Mouse (Mus musculus): ENCODE measurements around the gene Poc1a. TPM values are rescaled to one million over a fixed set of nuclear protein-coding genes. Genes with fewer than 3 reads are reported as not detected.
A peak's percentile ranks its signal among the peaks of the same experiment; 100 is the strongest.

Poc1a gene
- total and polyA plus RNA-seq, 2 experiments from 2014 or later: 9.8 to 10.8 TPM

DNA sequence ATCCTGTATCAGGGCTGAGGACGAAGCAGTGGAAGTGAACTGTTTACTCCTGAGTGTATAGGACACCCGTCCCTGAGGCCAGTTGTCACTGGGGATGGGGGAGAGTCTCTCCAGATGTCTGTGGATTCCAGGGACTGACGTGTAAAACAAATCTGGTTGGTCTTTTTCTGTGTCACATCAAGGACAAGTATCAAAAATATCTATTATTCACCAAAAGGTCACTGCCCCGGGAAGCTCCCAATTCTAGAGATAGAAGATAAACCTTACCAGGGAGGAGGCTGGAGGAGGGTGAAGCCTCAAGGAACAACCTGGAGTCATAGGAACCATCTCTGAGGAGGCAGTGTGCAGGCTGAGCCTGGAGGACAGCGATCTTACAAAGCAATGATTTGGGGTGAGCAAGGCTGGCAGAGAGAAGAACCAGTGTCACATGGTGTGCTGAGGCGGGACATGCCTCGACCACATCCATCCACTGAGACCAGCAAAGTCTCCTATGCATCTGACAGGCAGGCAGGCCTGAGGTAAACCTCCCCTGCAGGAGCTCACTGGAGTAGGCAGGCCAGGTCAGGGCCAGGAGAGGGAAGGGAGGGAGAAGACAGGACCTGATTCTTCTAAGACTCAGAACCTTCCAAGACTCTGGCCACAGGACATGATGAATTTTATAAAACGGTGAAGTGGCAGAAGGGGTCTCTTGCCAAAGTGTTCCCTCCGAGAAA is 11.6 kb upstream of the Poc1a start:
- no peak for TF ChIP-seq CTCF (IDR thresholded peaks at IDR 0.05; ENCODE audit: low read depth)
- Histone ChIP-seq H3K4me3 (ENCODE audit: low read length) (no peak overlapping the region), H3K9me3 (ENCODE audit: low read length) (no peaks in the 10 kb centered on the region), H3K4me2 (ENCODE audit: low read depth, low read length) (no peak overlapping the region), H3K36me3 (ENCODE audit: insufficient read depth, low read length) (no peaks in the 10 kb centered on the region), H3K9ac (replicated peaks; ENCODE audit: low read length) (no peak overlapping the region), H3K4me1 (ENCODE audit: insufficient read depth, low read length) (peaks cover 16% of the 10 kb centered on the region), H3K27ac (0 out of 2 replicates have a peak overlapping the region, but pooled peaks have one; percentile 20), H3K27me3 (ENCODE audit: insufficient read depth, low read length) (no peaks in the 10 kb centered on the region)
- peak; percentile 61; the same call in 1 of the 2 replicates for ATAC-seq
- WGBS: 56% methylated on average over 9 of the region's 9 CpGs
- DNase-seq (ENCODE audit: low spot score): no peak

GRCm38 (mm10) chr9:106269879-106270278 is 11.0 kb upstream of the Poc1a start:
- no peaks in the 10 kb centered on the region for H3K36me3 ChIP-seq (ENCODE audit: insufficient read depth, low read length)
- 5% methylated on average over 2 of the region's 2 CpGs for WGBS
- H3K4me2 ChIP-seq (ENCODE audit: low read depth, low read length): no peak overlapping the region
- H3K9ac ChIP-seq (replicated peaks; ENCODE audit: low read length): no peak overlapping the region
- DNase-seq (ENCODE audit: low spot score) (peak; percentile 48), ATAC-seq (peak; percentile 72; the same call in 1 of the 2 replicates)
- peaks cover 16% of the 10 kb centered on the region for H3K4me1 ChIP-seq (ENCODE audit: insufficient read depth, low read length)
- H3K27me3 ChIP-seq (ENCODE audit: insufficient read depth, low read length): no peaks in the 10 kb centered on the region
- TF ChIP-seq CTCF (IDR thresholded peaks at IDR 0.05; ENCODE audit: low read depth): no peak
- peak overlapping the region; percentile 61 for H3K27ac ChIP-seq
- no peak overlapping the region for H3K4me3 ChIP-seq (ENCODE audit: low read length)
- H3K9me3 ChIP-seq (ENCODE audit: low read length): no peaks in the 10 kb centered on the region

- Histone ChIP-seq H3K4me2 (ENCODE audit: low read depth, low read length) (no peak overlapping the region), H3K36me3 (ENCODE audit: insufficient read depth, low read length) (no peaks in the 10 kb centered on the region), H3K27me3 (ENCODE audit: insufficient read depth, low read length) (no peaks in the 10 kb centered on the region), H3K4me3 (ENCODE audit: low read length) (no peak overlapping the region), H3K27ac (peak overlapping the region; percentile 61; the same call in 1 of the 2 replicates), H3K9ac (replicated peaks; ENCODE audit: low read length) (no peak overlapping the region), H3K4me1 (ENCODE audit: insufficient read depth, low read length) (peaks cover 16% of the 10 kb centered on the region), H3K9me3 (ENCODE audit: low read length) (no peaks in the 10 kb centered on the region)
- DNase-seq (ENCODE audit: low spot score): no peak
- WGBS: 88% methylated on average over 4 of the region's 4 CpGs
- ATAC-seq: no peak
- no peak for TF ChIP-seq CTCF (IDR thresholded peaks at IDR 0.05; ENCODE audit: low read depth)
Measured at GRCm38 (mm10) chr9:106270656-106271055, 10.2 kb upstream of the Poc1a start.

DNA sequence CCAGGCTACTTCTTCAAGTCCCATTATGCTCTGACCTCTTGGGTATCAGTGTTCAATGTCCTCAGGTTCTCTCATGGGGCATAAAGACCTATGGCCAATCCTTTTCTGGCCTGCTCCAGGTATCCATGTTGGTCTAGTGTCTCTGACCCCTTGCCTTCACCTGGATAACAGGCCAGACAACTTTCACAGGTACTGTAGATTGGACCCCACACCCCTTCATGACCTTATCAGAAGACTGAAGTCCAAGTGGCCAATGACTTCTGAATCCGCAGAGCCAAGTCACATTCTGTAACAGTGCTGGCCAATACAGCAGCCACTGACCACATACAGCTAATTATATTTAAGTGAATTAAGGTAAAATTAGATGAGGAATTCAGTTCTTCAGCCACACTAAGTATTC is 8.6 kb upstream of the Poc1a start:
- no peak overlapping the region for H3K4me3 ChIP-seq (ENCODE audit: low read length)
- H3K27ac ChIP-seq: no peak overlapping the region
- H3K9me3 ChIP-seq (ENCODE audit: low read length): no peaks in the 10 kb centered on the region
- H3K9ac ChIP-seq (replicated peaks; ENCODE audit: low read length): no peak overlapping the region
- no peak overlapping the region for H3K4me2 ChIP-seq (ENCODE audit: low read depth, low read length)
- H3K27me3 ChIP-seq (ENCODE audit: insufficient read depth, low read length): no peaks in the 10 kb centered on the region
- DNase-seq (ENCODE audit: low spot score) (no peak), ATAC-seq (no peak)
- TF ChIP-seq CTCF (IDR thresholded peaks at IDR 0.05; ENCODE audit: low read depth): no peak
- WGBS: 100% methylated on average over 1 of the region's 1 CpGs
- no peaks in the 10 kb centered on the region for H3K36me3 ChIP-seq (ENCODE audit: insufficient read depth, low read length)
- peaks cover 16% of the 10 kb centered on the region for H3K4me1 ChIP-seq (ENCODE audit: insufficient read depth, low read length)

GRCm38 (mm10) chr9:106273276-106273675 is 7.6 kb upstream of the Poc1a start:
- Histone ChIP-seq H3K4me1 (ENCODE audit: insufficient read depth, low read length) (peaks cover 15% of the 10 kb centered on the region), H3K36me3 (ENCODE audit: insufficient read depth, low read length) (no peaks in the 10 kb centered on the region), H3K4me2 (ENCODE audit: low read depth, low read length) (no peak overlapping the region), H3K27ac (no peak overlapping the region), H3K4me3 (ENCODE audit: low read length) (no peak overlapping the region), H3K9me3 (ENCODE audit: low read length) (no peaks in the 10 kb centered on the region), H3K27me3 (ENCODE audit: insufficient read depth, low read length) (no peaks in the 10 kb centered on the region), H3K9ac (replicated peaks; ENCODE audit: low read length) (no peak overlapping the region)
- TF ChIP-seq CTCF (IDR thresholded peaks at IDR 0.05; ENCODE audit: low read depth): no peak
- DNase-seq (ENCODE audit: low spot score): no peak
- no peak for ATAC-seq
- WGBS: 76% methylated on average over 12 of the region's 12 CpGs

GRCm38 (mm10) chr9:106273791-106274190 is 7.1 kb upstream of the Poc1a start:
- ATAC-seq (no peak), DNase-seq (ENCODE audit: low spot score) (no peak)
- Histone ChIP-seq H3K9ac (replicated peaks; ENCODE audit: low read length) (no peak overlapping the region), H3K4me1 (ENCODE audit: insufficient read depth, low read length) (peaks cover 10% of the 10 kb centered on the region), H3K4me2 (ENCODE audit: low read depth, low read length) (no peak overlapping the region), H3K27me3 (ENCODE audit: insufficient read depth, low read length) (no peaks in the 10 kb centered on the region), H3K36me3 (ENCODE audit: insufficient read depth, low read length) (no peaks in the 10 kb centered on the region), H3K9me3 (ENCODE audit: low read length) (no peaks in the 10 kb centered on the region), H3K27ac (no peak overlapping the region), H3K4me3 (ENCODE audit: low read length) (no peak overlapping the region)
- TF ChIP-seq CTCF (IDR thresholded peaks at IDR 0.05; ENCODE audit: low read depth): no peak
- 40% methylated on average over 4 of the region's 4 CpGs for WGBS

- H3K4me2 ChIP-seq (ENCODE audit: low read depth, low read length): no peak overlapping the region
- no peak overlapping the region for H3K9ac ChIP-seq (replicated peaks; ENCODE audit: low read length)
- no peak overlapping the region for H3K4me3 ChIP-seq (ENCODE audit: low read length)
- ATAC-seq (no peak), DNase-seq (ENCODE audit: low spot score) (no peak)
- H3K27me3 ChIP-seq (ENCODE audit: insufficient read depth, low read length): no peaks in the 10 kb centered on the region
- H3K4me1 ChIP-seq (ENCODE audit: insufficient read depth, low read length): peaks cover 5% of the 10 kb centered on the region; the same call in 1 of the 2 replicates
- no peaks in the 10 kb centered on the region for H3K36me3 ChIP-seq (ENCODE audit: insufficient read depth, low read length)
- no peak overlapping the region for H3K27ac ChIP-seq
- TF ChIP-seq CTCF (IDR thresholded peaks at IDR 0.05; ENCODE audit: low read depth): no peak
- H3K9me3 ChIP-seq (ENCODE audit: low read length): no peaks in the 10 kb centered on the region
- 88% methylated on average over 8 of the region's 8 CpGs for WGBS
Measured at GRCm38 (mm10) chr9:106274652-106275180, 6.1 kb upstream of the Poc1a start.
